Mouse (Mus musculus) c-Kit-negative CD71-positive TER-119-positive erythroid progenitor cells, embryonic 14.5 days (primary cell): ENCODE measurements around the gene Ckb.
"Not testable (repeated sequence)": the region's sequence is repeated elsewhere in the genome, so short reads cannot be mapped to it uniquely, and the experiment has no call there.

Source experiments
- DNase-seq: peaks from one replicate; pipeline ENCODE4 v3.0.0-alpha.2; 2013; ENCODE audit warnings: low read depth, low spot score

The Ckb gene

GRCm38 (mm10) chr12:111669000-111669788, 2.9 kb downstream of the Ckb start:
- no peak for DNase-seq

GRCm38 (mm10) chr12:111668457-111668912, 3.7 kb downstream of the Ckb start:
- DNase-seq = peak; percentile 56

GRCm38 (mm10) chr12:111667421-111667820, 4.7 kb downstream of the Ckb start:
- no peak for DNase-seq

GRCm38 (mm10) chr12:111666380-111666779, 5.8 kb downstream of the Ckb start:
- DNase-seq = no peak

- no peak for DNase-seq
Observed at GRCm38 (mm10) chr12:111665041-111665880, 6.9 kb downstream of the Ckb start.

- DNase-seq = no peak
Observed at GRCm38 (mm10) chr12:111664144-111664634, 7.9 kb downstream of the Ckb start.

GRCm38 (mm10) chr12:111663228-111664143, 8.7 kb downstream of the Ckb start:
- no peak for DNase-seq

- not testable (repeated sequence) for DNase-seq
Observed at GRCm38 (mm10) chr12:111661554-111661953, 10.6 kb downstream of the Ckb start.

- DNase-seq = no peak
Observed at GRCm38 (mm10) chr12:111660628-111661027, 11.5 kb downstream of the Ckb start.

- DNase-seq = no peak
Observed at GRCm38 (mm10) chr12:111659331-111659730, 12.8 kb downstream of the Ckb start.

GRCm38 (mm10) chr12:111655695-111656094, 16.4 kb downstream of the Ckb start:
- no peak for DNase-seq

- no peak for DNase-seq
Observed at GRCm38 (mm10) chr12:111653434-111653833, 18.7 kb downstream of the Ckb start.

GRCm38 (mm10) chr12:111652953-111653352, 19.2 kb downstream of the Ckb start:
- no peak for DNase-seq

GRCm38 (mm10) chr12:111648061-111648645, 24.0 kb downstream of the Ckb start:
- DNase-seq = peak; percentile 19
